Mouse (Mus musculus): Measurements from ENCODE around the gene Il11.

Gene Il11

GRCm38 (mm10) chr7:4743354-4743753 is 39.3 kb downstream of the Il11 start:
- no peak for DNase-seq (ENCODE audit: low read depth in 1 of 2, low spot score in 2 of 2)

GRCm38 (mm10) chr7:4742482-4742819 is 40.2 kb downstream of the Il11 start:
- DNase-seq (ENCODE audit: low read depth in 1 of 2, low spot score in 2 of 2): no peak

- DNase-seq (ENCODE audit: low read depth in 1 of 2, low spot score in 2 of 2): no peak
Observed at GRCm38 (mm10) chr7:4741672-4742481, 40.8 kb downstream of the Il11 start.

GRCm38 (mm10) chr7:4741151-4741550 is 41.5 kb downstream of the Il11 start:
- peak; percentile 41 to 44 for DNase-seq (ENCODE audit: low read depth in 1 of 2, low spot score in 2 of 2)

GRCm38 (mm10) chr7:4740309-4740727 is 42.3 kb downstream of the Il11 start:
- no peak for DNase-seq (ENCODE audit: low read depth in 1 of 2, low spot score in 2 of 2)

- peak; percentile 93 to 97 for DNase-seq (ENCODE audit: low read depth in 1 of 2, low spot score in 2 of 2)
Observed at GRCm38 (mm10) chr7:4739544-4740275, 42.9 kb downstream of the Il11 start, which contains the start of gene Kmt5c. TSS of gene Kmt5c (plus strand) at chr7:4740115.

- DNase-seq (ENCODE audit: low read depth in 1 of 2, low spot score in 2 of 2): no peak
Observed at GRCm38 (mm10) chr7:4739041-4739543, 43.6 kb downstream of the Il11 start.

GRCm38 (mm10) chr7:4732968-4733392 is 49.7 kb downstream of the Il11 start:
- DNase-seq (ENCODE audit: low read depth in 1 of 2, low spot score in 2 of 2): no peak

- no peak for DNase-seq (ENCODE audit: low read depth in 1 of 2, low spot score in 2 of 2)
Observed at GRCm38 (mm10) chr7:4731090-4731489, 51.6 kb downstream of the Il11 start.

GRCm38 (mm10) chr7:4725169-4725568 is 57.5 kb downstream of the Il11 start, which contains the start of gene Tmem150b:
TSS of gene Tmem150b (minus strand) at chr7:4725249.
- no peak for DNase-seq (ENCODE audit: low read depth in 1 of 2, low spot score in 2 of 2)

- DNase-seq (ENCODE audit: low read depth in 1 of 2, low spot score in 2 of 2): peak; percentile 52 to 56
Observed at GRCm38 (mm10) chr7:4724359-4724758, 58.3 kb downstream of the Il11 start.

GRCm38 (mm10) chr7:4723508-4723907 is 59.2 kb downstream of the Il11 start:
- DNase-seq (ENCODE audit: low read depth in 1 of 2, low spot score in 2 of 2): peak in 1 of 2 experiments; percentile 27
